Mouse (Mus musculus) heart, adult 2 months (tissue): ENCODE measurements at regions not wholly inside any gene's neighbourhood (a gene's known extent, or its start where the extent isn't known, plus 50 kb on each side); places are given as distances from the start of the nearest gene placed in this dataset.

ENCODE experiments used
- CTCF ChIP-seq: fragments of 200-600 bp; IDR thresholded peaks from 2 replicates; pipeline ENCODE4 v1.8.1; 2022; ENCODE audit warnings: antibody characterized with exemption, mild to moderate bottlenecking, moderate library complexity
- EP300 ChIP-seq: fragments of 200-500 bp; IDR thresholded peaks from 2 replicates; pipeline ENCODE4 v1.6.1; 2011; ENCODE audit warnings: low read depth, low read length, control low read depth; ENCODE audit not compliant: insufficient read depth
- POLR2A ChIP-seq: fragments of 200-500 bp; IDR thresholded peaks from 2 replicates; pipeline ENCODE4 v1.6.1; 2011; ENCODE audit warnings: mild to moderate bottlenecking, low read depth, low read length, control low read depth; ENCODE audit not compliant: insufficient read depth

DNA sequence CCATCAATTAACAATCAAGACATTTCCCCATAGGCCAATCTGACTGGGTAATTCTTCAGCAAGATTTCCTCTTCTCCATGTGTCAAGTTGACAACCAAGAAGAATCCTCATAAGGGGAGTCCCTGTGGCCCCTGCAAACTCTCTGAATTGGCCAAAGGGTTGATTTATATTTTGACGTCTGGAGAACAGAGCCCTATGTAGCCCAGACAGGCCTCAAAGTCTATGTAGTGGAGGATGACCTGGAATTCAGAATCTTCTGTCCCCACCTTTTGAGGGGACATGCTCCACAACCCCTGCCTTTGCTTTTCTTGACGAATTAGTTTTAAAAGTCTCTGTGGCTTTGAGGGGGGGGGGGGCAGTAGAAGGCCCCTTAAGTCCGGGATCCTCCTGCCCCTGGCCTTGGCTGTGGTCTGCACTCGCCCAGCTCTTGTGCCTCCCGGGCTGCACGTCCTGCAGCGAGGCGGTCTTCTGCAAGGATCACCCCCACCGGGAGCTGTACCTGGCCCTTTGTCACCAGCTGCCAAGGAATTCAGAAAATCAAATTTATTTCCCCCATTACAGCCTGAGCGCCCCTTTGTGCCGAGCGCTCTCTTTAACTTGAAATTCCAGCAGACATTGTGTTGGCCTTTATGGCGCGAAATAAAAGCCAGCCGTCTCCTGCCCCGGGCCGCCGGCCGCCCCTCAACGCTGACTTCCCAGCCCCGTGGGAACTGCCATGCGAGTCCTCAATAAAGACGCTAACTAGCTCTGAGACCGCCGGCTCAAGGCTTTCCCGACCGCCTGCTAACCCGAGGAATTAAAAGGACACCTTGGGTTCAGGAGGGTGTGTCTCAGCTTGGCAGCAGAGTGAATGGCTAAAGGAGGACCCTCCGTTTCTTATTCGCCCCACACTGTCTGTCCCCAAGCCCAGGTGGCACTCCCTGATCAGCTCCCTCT lies 56.4 kb downstream of the Hes1 start:
- TF ChIP-seq CTCF, result no peak
- TF ChIP-seq EP300, result no peak
- TF ChIP-seq POLR2A, result no peak
